Mouse (Mus musculus): ENCODE results near the gene Acer1.
"Not testable (repeated sequence)": the region's sequence is repeated elsewhere in the genome, so short reads cannot be mapped to it uniquely, and the experiment has no call there.

Gene Acer1

DNA sequence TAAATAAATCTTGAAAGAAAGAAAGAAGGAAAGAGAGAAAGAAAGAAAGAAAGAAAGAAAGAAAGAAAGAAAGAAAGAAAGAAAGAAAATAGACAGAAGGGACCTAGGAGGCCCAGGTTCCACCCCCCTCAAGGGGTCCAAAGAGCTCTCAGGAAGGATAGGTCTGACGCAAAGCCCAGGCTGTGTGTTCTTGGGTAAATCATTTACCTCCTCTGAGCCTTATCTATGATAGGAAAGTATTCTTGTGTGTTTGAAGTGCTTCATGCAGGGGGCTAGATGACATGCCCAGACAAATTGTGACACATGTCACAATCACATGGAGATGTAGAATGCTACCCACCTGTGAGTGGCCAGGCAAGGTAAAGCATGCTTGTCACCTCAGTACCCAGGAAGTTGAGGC is 29.3 kb downstream of the Acer1 start:
- DNase-seq (ENCODE audit: low read depth in 1 of 2, low spot score in 2 of 2): no peak

DNA sequence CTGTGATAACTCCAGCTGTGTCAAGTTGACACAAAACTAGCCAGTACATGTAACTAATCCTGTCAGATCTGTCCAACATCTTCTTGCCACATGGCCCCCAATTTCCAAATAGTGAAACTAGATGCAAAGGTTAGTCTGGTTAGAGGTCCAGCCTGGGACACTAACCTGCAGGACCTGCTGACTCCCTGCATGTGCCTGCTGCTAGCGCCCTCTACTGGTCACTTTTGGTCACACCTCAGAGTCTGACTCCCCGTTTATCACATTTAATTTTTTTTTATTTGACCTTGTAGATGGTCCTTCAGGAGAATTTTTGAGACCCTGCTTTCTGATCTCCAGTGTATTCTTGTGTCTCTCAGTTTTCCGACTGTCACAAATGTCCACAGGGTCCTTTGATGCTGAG is 31.0 kb downstream of the Acer1 start:
- DNase-seq (ENCODE audit: low read depth in 1 of 2, low spot score in 2 of 2): peak in 1 of 2 experiments; percentile 41

DNA sequence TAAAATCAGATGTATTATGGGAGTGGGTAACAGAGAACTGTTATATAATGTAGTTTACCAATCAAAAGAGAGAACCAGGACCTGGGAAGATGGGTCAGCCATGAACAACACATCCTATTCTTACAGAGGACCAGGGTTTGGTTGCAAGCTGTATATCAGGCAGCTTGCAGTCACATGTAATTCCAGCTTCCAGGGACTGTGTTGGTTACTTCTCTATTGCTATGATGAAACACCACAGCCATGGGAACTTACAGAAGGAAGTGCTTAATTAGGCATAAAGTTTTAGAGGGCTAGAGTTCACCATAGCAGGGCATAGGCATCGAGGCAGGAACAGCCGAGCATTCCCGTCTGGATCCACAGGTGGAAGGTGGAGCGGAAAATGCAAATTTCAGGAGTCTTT is 43.2 kb downstream of the Acer1 start:
- DNase-seq (ENCODE audit: low read depth in 1 of 2, low spot score in 2 of 2): no peak

DNA sequence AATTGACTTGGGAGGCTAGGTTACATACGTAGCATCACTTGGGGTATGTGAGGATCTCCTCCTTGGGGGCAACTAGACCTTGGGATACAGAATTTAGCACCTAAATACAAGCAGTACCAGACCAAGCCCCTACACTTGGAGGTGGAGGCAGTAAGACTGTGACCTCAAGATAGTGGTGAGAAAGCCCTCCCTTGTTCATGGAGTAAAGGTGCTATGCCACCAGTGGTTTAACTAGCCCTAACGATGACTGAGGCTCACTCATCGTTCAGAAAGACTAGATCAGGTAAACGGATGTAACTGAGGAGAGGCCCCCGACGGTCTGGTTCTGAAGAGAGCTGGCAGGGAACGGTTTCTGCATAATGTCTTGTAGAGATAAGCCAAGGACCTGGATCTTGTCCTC is 45.2 kb downstream of the Acer1 start:
- DNase-seq (ENCODE audit: low read depth in 1 of 2, low spot score in 2 of 2): no peak

DNA sequence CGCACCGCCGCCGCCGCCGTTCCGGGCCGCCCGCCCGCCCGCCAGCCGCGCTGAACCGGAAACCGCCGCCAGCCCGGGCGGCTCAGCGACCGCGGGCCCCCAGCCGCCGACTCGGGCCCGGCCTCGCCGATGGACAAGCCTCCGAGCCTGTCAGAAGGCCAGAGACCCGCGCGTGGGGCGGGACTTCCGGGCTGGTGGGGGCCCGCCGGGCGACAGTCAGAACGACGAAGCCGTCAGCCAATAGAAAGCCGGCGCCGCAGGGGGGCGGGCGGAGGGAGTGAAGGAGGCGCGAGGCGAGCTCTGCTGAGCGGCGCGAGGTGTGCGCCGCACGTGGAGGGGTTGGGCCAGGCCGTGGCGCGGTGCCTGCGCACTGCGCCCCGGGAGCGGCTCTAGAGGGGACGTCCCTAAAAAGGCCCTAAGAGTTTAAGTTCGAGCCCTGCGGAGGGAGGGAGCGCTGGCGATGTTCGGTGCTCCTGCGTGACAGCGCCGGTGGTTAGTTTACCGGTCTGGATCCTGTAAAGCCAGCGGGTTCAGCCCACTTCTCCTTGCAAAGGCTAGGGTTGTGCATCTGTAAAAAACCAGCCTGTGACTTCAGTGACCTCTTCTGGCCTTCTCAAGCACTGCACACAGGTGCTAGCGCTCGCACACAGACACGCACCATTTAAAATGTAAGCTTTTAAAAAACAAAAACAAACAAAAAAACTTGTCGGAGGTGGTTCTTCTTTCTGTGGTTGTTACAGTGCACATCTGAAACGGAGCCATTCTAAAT is 46.4 kb downstream of the Acer1 start, which contains the start of gene Mllt1:
Mllt1 (minus strand) TSS at position 53 of the 769 bp plus-strand sequence.
- DNase-seq (ENCODE audit: low read depth in 1 of 2, low spot score in 2 of 2): peak; percentile 90 to 94

DNA sequence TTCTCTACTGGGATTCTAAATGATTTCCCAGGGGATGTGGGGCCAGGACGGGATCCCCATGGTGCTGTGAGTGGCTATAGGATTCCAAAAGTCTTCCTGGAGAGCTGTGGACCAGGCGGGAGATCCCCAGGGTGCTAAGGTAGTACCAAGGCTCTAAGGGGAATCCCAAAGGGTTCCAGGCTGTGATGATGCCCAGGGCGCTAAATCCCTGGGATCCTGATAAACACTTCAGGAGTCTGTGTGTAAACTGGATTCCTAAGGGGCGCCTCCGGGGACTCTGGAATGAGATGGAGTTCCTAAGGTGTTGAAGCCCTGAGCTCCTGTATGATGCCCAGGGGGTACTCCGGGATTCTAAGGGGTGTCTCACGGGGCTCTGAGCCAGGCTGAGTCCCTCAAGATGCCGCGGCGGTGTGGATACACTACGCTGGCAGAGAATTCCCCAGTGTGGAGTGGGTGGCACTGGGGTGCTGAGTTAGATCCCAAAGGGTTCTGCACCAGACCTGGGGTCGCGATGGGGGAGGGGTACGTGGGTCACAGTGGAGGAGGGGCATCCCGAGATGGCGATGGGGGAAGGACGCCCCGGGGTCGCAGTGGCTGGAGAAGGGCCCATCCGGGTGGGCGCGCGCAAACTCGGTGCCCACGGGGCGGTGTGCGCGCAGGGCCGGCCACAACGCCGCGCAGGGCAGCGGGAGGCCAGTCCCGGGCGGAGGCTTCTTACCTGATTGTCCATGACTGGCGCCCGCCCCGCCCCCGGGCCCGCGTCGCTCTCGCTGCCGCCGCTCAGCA is 47.2 kb downstream of the Acer1 start:
- DNase-seq (ENCODE audit: low read depth in 1 of 2, low spot score in 2 of 2): no peak

DNA sequence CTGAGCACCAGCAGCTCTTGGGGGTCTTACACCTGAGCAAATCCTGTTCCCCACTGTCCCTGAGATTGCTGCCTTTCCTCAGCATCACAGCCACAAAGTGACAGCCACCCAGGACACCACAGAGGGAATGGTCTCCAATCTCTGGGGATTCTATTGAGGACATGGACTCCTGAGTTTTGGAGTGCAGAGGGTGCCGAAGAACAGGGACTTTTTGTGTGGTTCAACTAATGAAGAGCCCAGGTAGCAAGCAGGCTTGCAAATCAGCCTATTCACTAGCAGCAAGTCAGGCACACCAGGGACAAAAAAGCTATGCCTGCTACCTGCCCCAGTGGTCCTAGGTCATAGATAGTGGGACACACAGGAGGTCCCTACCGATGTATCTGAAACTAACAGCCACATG is 48.5 kb downstream of the Acer1 start:
- no peak for DNase-seq (ENCODE audit: low read depth in 1 of 2, low spot score in 2 of 2)

DNA sequence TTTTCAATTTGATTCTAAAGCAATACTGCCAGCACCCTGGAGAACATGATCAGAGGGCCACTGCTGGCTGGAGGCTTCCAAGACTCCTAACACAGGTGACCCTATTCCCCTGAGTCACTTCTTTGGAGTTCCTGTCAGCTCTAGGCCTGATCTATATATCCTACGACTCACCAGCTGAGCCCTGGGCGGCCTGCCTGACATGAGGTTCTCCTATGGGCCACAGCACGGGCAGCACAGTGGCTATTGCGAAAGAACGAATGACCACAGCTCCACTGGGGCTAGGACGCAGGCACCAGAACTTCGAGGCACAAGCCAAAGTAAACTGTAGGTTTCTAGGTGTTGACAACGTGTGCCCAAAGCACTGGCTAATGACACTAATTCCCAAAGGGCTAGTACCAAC is 51.9 kb downstream of the Acer1 start:
- no peak for DNase-seq (ENCODE audit: low read depth in 1 of 2, low spot score in 2 of 2)

DNA sequence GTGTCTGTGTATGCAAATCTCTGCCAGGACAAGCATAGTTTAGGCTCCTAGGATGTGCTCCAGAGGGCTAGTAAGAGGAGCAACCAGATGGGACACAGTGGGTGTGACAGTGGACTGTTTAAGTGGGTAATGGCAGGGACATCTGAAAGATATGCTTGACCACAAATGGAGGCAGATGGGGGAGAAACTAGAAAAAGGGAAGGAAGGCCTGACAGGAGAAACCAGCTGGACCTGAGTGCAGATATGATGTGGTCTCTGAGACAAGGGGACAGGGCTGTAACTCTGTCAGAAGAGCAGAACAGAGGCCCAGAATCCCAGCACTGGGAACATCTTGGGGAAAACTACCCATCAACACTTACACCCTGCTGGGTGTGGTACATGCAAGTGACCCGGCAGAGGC is 52.4 kb downstream of the Acer1 start:
- no peak for DNase-seq (ENCODE audit: low read depth in 1 of 2, low spot score in 2 of 2)

DNA sequence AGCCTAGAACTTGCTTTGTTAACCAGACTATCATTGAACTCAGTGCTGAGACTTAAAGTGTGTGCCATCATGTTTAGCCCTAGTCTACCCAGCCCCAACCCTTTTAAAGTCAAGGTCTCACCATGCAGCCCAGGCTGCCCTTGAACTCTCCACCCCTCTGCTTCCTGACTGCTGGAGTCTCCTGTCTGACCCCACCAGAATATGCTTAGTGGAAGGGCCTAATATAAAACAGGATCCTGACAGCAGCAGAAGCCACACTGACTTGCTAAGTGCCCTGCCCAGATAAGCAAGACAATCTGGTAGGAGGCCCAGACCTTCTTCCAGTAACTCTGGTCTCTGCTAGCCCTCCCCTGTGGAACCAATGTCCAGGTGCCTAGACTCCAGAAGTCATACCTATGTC is 52.8 kb downstream of the Acer1 start:
- no peak for DNase-seq (ENCODE audit: low read depth in 1 of 2, low spot score in 2 of 2)

DNA sequence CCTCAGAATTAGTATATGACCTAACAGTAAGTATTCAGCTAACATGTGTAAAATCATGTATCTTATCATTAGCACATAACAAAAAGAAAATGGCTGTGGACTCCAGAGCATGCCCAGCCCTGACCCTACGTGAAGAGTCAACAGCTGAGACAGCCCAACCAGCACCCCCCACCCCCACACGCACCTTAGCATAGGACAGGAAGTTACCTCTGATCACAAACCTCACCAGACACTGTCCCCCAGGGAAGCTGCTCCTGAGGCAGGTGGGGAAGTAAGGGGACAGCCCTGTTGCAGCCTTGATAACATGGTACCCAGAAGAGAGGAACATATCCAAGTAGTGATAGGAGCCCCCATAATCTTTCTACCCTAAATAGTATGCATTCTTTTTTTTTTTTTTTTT is 55.9 kb downstream of the Acer1 start:
- no peak for DNase-seq (ENCODE audit: low read depth in 1 of 2, low spot score in 2 of 2)

DNA sequence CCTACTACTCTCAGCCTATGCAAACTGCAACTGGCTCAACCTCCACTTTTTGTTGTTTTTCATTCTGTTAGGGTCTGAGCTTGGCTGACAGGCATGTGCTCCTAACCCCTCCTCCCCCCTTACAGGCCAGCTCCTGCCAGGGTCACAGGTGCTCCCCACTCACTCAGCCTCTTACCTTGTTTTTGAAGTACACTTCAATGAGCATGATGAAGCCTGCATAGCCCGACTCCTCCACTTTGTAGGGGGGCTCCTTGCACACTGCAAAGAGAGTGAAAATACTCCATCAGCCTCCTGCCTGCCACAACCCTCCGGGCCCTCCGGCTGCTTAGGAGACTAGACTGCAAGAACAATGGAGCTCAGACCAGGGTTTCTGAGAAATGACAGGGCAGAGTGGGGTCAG is 62.2 kb downstream of the Acer1 start:
- no peak for DNase-seq (ENCODE audit: low read depth in 1 of 2, low spot score in 2 of 2)

DNA sequence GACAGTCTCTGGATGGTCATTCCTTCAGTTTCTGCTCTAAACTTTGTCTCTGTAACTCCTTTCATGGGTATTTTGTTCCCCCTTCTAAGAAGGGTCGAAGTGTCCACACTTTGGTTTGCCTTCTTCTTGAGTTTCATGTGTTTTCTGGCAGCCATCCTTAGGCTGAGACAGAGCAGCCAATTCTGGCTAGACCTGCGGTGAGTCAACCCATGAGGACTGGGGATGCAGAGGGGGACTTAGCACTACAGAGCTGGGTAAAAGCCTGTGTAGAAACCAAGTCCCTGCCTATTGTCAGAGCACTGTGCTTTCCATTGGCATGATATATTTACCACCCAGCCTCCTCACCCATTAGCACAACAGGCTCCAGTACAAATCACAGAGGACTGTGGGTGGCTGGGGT is 64.8 kb downstream of the Acer1 start:
- no peak for DNase-seq (ENCODE audit: low read depth in 1 of 2, low spot score in 2 of 2)

DNA sequence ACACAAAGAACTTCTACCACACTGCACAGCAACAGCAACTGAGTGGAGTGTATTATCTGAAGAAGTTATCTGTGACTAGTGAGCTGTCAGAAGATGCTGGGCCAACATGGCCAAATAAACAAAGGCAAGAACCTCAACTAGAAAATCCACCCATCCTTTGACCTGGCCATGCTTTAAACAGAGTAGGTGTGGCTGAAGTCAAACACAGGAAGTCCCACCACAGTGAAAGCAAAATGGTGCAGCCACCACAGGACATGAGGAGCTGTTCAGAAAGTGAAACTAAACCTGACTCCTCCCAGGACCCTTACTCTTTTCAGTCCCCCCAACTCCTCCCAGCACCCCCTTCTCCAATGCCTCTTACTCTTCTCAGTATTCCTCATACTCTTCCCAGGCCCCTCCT is 68.5 kb downstream of the Acer1 start:
- DNase-seq (ENCODE audit: low read depth in 1 of 2, low spot score in 2 of 2): no peak

DNA sequence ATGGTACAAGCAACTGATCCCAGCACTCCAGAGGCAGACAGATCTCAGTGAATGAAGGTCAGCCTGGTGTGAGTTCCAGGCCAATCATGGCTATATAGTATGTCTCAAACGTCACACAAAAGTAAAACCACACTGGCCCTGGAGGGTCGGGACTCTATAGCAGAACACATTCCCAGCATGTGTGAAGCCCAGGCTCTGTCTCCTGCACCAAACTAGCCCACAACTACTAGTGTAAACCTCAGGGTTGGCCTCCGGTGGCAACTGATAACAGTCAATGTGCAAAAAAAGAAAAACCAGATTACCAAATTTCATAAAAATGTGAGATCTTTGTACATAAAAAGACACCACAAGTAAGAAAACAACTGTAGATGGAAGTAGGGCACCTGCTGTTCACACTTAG is 68.9 kb downstream of the Acer1 start:
- DNase-seq (ENCODE audit: low read depth in 1 of 2, low spot score in 2 of 2): no peak

DNA sequence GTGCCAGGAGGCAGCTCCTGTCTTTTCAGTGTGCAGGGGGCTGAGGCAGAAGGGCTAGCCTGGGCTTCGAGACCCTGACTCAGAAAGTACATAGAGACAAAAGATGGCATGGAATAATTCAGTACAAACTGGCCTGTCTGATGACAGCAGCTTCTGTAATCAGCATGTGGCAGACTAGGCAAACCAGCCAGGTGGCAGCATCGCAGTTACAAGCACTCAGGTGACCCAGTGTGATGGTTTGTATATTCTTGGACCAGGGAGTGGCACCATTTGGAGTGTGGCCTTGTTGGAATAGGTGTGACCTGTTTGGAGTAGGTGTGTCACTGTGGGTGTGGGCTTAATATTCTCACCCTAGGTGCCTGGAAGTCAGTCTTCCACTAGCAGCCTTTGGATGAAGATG is 72.2 kb downstream of the Acer1 start:
- not testable (repeated sequence) for DNase-seq (ENCODE audit: low read depth in 1 of 2, low spot score in 2 of 2)

DNA sequence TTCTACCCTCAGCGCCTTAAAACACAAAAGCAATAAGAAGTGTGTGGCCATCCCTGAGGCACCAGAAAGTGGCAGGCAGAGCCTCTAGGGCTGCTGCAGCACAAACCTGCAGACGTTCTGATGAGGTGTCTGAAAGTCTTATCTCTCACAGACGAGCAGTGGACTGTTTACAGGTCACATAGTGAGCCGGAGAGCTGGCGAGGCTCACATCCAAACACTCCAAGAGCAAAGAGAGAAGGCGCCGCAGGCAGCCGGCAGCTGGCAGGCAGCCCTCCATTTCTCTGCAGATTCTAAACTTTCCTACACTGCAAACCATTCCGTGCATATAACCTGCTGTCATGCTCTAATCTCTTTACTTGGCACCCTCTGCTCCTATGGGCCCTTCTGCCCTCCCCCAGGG is 74.0 kb downstream of the Acer1 start:
- DNase-seq (ENCODE audit: low read depth in 1 of 2, low spot score in 2 of 2): no peak

DNA sequence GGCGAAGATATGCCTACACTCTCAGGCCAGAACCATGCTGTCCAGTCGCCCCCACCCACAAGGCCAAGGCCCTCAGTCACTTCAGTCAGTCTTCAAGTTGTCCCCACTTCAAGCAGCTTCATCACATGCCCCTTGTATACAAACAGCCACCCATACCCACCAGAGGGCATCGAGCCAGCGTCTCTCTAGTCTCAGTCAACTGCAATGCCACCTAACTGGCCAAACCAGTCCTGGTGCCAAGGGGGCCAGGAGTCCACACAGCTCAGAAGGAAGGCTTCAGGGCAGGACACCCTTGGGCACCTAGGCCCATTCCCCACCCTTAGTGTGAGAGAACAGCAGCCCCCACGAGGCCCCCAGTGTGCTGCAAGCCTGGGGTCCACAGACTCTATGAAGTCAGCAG is 74.8 kb downstream of the Acer1 start:
- DNase-seq (ENCODE audit: low read depth in 1 of 2, low spot score in 2 of 2): no peak

DNA sequence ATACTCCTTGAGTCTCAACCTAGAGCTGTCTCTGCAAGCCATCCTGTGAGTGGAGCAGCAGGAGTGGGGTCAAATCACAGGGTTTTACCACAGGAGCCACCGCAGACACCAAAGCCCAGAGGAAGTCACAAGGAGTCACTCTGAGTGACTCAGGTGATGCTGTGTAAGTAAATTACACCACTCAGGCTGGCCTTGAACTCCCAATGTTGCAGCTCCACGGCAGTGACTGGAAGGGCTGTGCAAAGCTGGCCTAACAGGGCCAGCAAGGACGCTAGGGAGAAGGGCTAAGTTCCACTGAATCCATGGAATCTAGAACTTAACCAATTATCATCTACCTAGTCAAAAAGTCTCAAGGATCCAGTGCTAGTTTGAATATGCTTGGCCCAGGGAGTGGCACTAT is 75.8 kb downstream of the Acer1 start:
- no peak for DNase-seq (ENCODE audit: low read depth in 1 of 2, low spot score in 2 of 2)
